Mouse (Mus musculus): ENCODE results near the gene Ifna1.
"Not testable (repeated sequence)": the region's sequence is repeated elsewhere in the genome, so short reads cannot be mapped to it uniquely, and the experiment has no call there.

DNA sequence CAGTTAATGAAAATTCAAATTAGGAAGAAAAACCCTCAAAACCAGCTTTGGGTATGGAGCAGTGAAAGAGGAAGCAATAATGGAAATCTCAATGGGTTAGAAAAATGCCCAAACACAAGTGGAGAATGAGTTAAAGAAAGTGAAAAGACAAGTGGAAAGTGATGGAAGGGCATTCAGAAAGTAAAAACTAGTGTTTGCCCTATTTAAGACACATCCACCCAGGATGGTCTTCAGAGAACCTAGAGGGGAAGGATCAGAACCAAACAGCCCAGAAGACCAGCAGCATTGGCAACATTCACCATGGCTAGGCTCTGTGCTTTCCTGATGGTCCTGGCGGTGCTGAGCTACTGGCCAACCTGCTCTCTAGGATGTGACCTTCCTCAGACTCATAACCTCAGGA, 14.7 kb upstream of the Ifna1 start, which contains the start of gene Ifna5:
- not testable (repeated sequence) for TF ChIP-seq POLR2A, CTCF (IDR thresholded peaks at IDR 0.05; ENCODE audit: extremely low read depth, insufficient read depth, low read length)
